Comparison of ENCODE assay signal across 7 mouse cellular contexts in the genomic region with DNA sequence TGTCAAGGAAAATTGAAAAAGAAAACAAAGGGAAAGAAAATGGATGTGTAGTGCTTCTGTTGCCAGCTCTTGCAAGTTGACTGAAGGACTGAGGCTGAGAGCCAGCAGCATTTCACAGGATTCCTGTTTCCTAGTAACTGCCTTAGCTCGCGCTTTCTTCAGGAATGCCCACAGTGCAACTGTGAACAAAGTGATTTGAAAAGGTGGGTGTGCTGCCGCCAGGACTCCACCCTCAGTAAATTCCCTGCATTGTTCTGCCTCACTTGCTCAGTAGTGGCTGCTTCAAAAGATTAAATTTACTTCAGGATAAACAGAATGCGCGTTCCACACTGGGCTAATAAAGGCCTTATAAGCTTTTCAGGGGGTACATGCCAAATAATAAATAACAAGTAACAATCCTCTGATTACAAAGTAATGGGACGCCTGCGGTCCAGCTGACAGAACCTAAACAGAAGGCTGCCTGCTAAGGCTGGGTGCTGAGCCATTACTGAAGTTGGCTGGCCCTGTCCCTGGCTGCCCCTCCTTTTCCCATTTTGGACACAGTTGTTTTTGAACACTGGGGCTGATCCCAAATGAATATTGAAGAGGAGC.
DNase-seq lines count a peak whose midpoint lies in the region; ATAC-seq lines count a peak whose summit lies in the region.

No protein-coding gene starts in this region.

- H3K27me3 ChIP-seq in heart, embryonic 14.5 days (ENCODE audit: control insufficient read depth, insufficient read depth, low read length): no peaks in the 10 kb centered on the region
- no peaks in the 10 kb centered on the region for H3K27me3 ChIP-seq in neural tube, embryonic 12.5 days (replicated peaks)

- no peaks in the 10 kb centered on the region for H3K9me3 ChIP-seq in heart, embryonic 14.5 days (ENCODE audit: control insufficient read depth, low read length)
- no peaks in the 10 kb centered on the region for H3K9me3 ChIP-seq in neural tube, embryonic 12.5 days

- peak; percentile 61; the same call in 1 of the 2 replicates for ATAC-seq in heart, embryonic 14.5 days (ENCODE audit: insufficient number of reproducible peaks, insufficient read depth, low FRiP score, low read depth)
- ATAC-seq in neural tube, embryonic 12.5 days (ENCODE audit: low FRiP score, low read depth): peak; percentile 92

- H3K4me3 ChIP-seq in heart, embryonic 14.5 days (ENCODE audit: control insufficient read depth in 1 of 2, insufficient read depth in 1 of 2, low read depth in 1 of 2, low read length in 2 of 2): no peak overlapping the region
- no peak overlapping the region for H3K4me3 ChIP-seq in neural tube, embryonic 12.5 days

- 30% methylated on average over 7 of the region's 7 CpGs for WGBS in heart, embryonic 14.5 days
- 10% methylated on average over 7 of the region's 7 CpGs for WGBS in neural tube, embryonic 12.5 days

- intact Hi-C loops in left cerebral cortex, postnatal 25 days (cut with DNase I): no loop called here

- H3K36me3 ChIP-seq in heart, embryonic 14.5 days (ENCODE audit: control insufficient read depth, insufficient read depth, low read length): no peaks in the 10 kb centered on the region
- no peaks in the 10 kb centered on the region for H3K36me3 ChIP-seq in neural tube, embryonic 12.5 days

- H3K4me2 ChIP-seq in heart, embryonic 14.5 days (ENCODE audit: low read length): peak overlapping the region; percentile 57
- peak overlapping the region; percentile 49 for H3K4me2 ChIP-seq in neural tube, embryonic 12.5 days (replicated peaks)

- DNase-seq in brain, adult 2 months (ENCODE audit: low read depth, low spot score): peak; percentile 90
- peak; percentile 26 to 38 for DNase-seq in cerebellum, postnatal 25 days
- DNase-seq in left cerebral cortex, postnatal 25 days (ENCODE audit: low spot score in 2 of 2): peak; percentile 56 to 85
- no peak for DNase-seq in T-cell, adult 2 months (ENCODE audit: low spot score)
- no peak for DNase-seq in spleen, adult 12 weeks (ENCODE audit: low spot score)

- peak overlapping the region; percentile 56 to 80 for H3K27ac ChIP-seq in heart, embryonic 14.5 days (replicated peaks in 1 of 2; ENCODE audit: control insufficient read depth in 1 of 2, insufficient read depth in 1 of 2, low read depth in 2 of 2, low read length in 2 of 2)
- H3K27ac ChIP-seq in neural tube, embryonic 12.5 days: no peak overlapping the region

- no peak overlapping the region for H3K9ac ChIP-seq in heart, embryonic 14.5 days (ENCODE audit: low read length)
- H3K9ac ChIP-seq in neural tube, embryonic 12.5 days: no peak overlapping the region

- H3K4me1 ChIP-seq in heart, embryonic 14.5 days (ENCODE audit: control insufficient read depth in 2 of 2, insufficient read depth in 2 of 2, low read length in 2 of 2): peaks cover 7 to 25% of the 10 kb centered on the region in 2 experiments
- peaks cover 13% of the 10 kb centered on the region; the same call in 1 of the 2 replicates for H3K4me1 ChIP-seq in neural tube, embryonic 12.5 days

Comparison
In these comparisons a context has a peak if more than half of its experiments do, and no peak if none do; other contexts are left out.
1. DNase-seq: peak in brain, adult 2 months (single experiment), cerebellum, postnatal 25 days (2 of 2) and left cerebral cortex, postnatal 25 days (2 of 2); none in T-cell, adult 2 months (single experiment) and spleen, adult 12 weeks (single experiment).